Mouse (Mus musculus) adrenal gland, postnatal 25 days (tissue): ENCODE data around the gene Tmeff1. TPM values are rescaled to one million over a fixed set of nuclear protein-coding genes. Genes with fewer than 3 reads are reported as not detected.
A peak's percentile ranks its signal among the peaks of the same experiment; 100 is the strongest.

Experiments used
- DNase-seq: peaks from one replicate; pipeline ENCODE4 v3.0.0; 2021; ENCODE audit warnings: mixed read lengths
- total RNA-seq: library from RNA; stranded (reverse); gene quantifications from 2 replicates; pipeline ENCODE4 v1.2.3, GENCODE M21; 2021

Tmeff1 gene
- total RNA-seq, 1 experiment from 2014 or later = 11.1 TPM

DNA sequence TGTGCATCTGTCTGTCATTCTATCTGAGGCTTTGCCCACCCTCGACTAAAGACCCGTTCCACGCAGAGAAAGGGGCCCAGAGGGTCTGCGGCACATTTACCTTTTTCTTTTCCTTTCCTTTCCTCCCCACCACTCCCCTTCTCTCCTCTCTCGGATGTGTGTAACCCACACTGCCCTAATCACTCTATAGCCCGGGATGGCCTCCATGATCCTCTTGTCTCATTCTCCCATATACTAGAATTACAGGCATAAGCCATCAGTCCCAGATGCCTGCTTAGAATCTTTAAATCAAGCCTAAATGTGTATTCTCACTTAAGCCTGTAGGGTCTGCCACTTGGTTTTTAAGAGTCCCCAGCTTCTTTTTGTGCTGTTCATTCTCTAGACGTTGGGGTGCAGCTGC is 8.6 kb upstream of the Tmeff1 start:
- DNase-seq = no peak

DNA sequence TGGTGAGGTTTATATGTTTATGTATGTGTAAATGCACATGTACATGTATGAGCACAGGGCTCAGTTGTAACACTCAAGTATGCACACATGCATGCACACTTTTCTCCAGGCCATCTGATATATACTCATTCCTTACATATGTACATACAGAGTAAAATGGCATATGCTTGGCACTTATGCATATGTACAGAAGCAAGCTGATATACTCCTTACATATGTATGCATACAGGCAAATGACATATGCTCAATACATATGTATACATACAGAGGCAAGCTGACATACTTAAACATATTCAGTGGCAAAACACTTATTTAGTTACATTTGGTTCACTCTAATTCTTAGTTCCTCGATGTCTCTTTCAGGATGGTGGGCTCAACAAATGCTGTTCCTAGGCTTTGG is 7.1 kb upstream of the Tmeff1 start:
- DNase-seq = no peak

DNA sequence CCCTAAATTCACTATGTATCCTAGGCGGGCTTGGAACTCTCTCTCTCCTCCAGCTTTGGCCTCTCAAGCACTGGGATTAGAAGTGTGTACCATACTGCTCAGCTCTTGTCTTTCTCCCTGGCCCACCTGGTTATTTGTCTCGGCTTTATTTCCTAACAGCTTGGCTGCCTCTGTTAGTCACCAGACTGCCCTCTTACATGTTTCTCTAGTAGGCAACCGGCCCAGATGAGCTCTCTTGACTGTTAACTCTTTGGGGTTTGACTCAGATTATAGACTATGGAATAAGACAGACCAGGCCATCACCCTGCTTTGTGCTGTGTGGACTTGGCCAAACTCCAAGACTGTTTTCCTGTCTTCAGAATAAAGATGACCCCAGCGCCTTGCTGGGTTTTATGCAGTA is 6.6 kb upstream of the Tmeff1 start:
- no peak for DNase-seq

GRCm38 (mm10) chr4:48579475-48580110 is 5.4 kb upstream of the Tmeff1 start:
- peak; percentile 12 for DNase-seq

DNA sequence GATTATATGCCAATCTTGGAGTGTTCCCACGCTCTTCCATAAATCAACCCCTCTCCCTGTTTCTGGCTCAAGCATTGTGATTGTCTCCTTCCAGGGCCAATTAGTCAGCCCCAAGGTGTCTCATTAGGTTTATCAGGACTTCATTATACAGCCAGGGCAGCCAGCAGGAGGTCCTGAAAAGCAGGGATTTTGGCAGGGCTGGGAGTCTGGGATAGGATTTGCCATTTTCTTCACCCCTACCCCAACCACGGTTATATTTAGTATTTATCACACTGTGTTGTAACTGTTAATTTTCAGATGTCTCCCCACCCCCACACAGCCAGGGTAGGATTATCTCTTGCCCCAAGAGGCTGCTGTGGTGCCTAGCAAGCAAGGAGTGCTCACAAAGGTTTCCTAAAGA is 3.8 kb upstream of the Tmeff1 start:
- DNase-seq = no peak

DNA sequence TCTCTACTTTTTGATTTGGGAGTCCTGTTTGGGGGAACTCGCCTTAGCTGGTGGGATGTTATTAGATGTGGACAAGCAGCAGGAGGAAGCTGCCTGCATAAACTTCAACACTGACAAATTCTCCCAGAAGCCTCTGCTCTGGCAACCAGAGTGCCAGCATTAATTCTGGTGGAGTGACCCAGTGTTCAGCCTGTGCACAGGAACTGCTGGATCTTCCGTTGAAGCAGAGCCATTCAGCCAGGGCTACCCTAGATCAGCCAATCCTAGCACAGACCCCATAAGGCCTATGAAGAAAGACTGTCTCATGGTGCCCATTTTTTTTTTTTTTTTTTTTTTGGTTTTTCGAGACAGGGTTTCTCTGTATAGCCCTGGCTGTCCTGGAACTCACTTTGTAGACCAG is 3.0 kb upstream of the Tmeff1 start:
- DNase-seq = no peak

DNA sequence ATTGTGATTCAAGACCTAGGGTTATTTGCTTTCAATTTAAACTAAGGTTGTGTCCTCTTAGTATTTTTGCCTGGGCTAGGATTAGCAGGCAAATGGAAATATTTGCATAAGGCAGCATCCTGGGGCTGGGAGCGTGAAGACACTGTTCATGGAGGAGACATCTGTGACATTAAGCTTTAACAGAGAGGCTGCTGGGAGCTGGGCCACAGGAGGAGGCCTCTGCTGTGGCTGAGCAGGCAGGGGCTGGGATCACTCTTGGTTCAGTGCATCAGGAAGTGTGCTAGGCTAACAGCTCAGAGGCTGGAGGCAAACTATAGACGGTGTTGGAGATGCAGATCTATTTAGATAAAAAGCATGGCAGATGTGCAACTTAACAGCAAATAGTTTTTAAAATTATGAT is 2.0 kb upstream of the Tmeff1 start:
- no peak for DNase-seq

DNA sequence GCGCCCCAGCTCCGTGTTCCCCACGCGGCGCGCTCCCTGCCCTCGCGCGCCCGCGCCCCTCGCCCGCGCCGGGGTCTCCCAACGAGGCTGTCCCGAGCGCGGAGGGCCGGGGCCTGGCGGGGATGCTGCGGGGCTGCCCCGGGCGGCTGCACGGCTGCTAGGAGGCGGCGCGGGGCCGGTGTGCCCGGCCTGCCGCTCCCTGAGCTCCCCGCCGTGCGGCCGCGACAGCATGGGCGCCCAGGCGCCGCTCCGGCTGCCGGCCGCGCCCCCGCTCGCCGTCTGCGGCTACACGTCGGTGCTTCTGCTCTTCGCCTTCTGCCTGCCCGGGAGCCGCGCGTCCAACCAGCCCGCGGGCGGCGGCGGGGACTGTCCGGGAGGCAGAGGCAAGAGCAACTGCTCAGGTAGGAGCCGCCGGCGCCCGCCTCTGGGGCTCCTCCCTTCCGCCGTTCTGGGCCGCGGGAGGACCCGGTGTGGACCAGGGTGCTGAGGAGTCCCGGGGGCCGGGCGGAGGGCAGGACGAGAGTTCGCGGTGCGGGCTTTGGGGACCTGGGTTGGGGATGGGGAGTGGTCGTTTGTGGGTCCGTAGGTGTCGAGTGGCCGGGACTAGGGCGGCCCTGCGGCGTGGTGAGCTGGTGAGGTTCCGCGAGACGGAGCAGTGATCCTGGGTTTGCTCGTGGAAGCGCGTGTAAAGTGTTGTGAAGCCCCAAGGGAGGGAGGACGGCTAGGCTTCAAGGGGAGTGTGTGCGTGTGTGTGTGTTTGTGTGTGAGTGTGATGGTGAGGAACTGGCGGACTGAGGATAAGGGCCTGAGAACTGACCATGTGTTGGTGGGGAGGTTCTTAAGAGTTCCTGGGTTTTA is 496 bp downstream of the Tmeff1 start:
- peak; percentile 60 for DNase-seq

- no peak for DNase-seq
These were observed 1.3 kb downstream of the Tmeff1 start for GRCm38 (mm10) chr4:48586099-48586821.

- no peak for DNase-seq
These were observed 2.6 kb downstream of the Tmeff1 start for GRCm38 (mm10) chr4:48587526-48587925.

DNA sequence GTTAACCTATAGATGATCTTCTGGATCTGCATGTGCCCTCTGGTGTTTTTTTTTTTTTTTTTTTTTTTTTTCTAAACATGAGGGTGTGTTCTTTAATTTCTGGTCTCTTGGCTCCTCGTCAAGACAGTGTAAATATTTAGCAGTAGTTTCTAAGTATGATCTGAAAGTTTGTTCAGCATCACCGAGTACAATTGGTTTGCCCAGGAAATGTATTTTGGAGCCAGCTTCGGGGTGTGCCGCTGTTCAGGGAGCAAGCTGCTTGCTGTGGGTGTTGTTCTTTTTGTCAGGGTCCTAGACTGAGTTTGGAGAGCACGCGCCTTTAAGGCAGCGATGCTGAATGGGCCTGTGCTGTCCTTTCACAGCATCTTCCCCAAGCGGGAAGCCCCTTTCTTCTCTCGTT is 3.6 kb downstream of the Tmeff1 start:
- DNase-seq = no peak

DNA sequence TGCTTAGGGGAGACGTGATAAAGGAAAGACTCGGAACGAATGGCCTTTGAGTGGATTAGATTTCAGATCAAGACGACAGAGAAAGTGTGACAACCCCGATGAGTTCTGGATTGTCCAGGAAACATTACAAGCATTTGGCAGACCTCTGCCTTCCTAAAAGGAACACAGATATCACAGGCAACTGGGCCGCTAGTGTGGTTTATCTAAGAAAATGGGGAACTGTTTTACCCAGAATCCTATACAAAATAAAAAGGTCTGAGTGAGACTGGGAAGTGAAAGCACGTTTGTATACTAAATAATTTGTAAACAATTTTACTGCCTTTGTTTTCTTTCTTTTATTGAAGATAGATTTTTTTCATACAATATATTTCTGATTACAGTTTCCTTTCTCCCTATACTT is 5.9 kb downstream of the Tmeff1 start:
- DNase-seq = no peak

GRCm38 (mm10) chr4:48591390-48591789 is 6.4 kb downstream of the Tmeff1 start:
- DNase-seq = no peak

DNA sequence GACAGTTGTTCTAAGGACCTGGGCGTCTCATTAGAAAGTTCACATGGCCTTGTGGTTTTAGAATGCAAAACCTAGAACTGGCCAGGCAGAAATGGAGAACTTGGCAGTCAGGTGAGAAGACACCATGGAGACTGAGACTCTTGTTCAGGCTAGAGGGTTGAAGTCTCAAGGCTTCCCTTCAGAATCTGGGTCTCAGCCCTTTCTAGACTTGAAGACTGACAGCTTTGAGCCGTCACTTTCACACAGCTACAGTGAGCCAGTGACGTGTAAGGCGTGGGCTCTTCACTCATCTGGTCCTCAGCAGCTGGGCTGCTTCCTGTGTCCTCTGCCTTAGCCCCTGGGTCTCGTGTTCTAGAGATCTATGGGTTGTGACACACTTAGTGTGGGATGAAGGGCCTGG is 7.4 kb downstream of the Tmeff1 start:
- no peak for DNase-seq

DNA sequence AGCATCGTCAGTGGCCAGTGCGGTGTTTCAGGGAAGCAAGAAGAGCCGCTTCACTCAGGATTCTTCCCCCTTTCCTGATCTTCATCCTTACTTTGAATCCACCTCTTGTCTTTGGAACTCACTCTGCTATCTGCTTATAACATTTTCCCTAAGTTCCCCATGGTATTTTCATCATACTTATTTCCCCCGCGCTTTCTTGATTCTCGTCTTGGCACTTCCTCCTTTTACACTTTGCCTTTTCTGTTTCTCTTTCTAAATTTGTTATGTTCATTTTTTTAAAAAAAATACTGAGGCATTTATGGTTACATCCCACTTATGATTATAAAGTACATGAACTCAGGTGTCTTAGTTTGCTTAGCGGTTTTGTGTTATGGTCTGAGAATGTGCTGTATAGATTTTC is 7.9 kb downstream of the Tmeff1 start:
- DNase-seq = no peak

DNA sequence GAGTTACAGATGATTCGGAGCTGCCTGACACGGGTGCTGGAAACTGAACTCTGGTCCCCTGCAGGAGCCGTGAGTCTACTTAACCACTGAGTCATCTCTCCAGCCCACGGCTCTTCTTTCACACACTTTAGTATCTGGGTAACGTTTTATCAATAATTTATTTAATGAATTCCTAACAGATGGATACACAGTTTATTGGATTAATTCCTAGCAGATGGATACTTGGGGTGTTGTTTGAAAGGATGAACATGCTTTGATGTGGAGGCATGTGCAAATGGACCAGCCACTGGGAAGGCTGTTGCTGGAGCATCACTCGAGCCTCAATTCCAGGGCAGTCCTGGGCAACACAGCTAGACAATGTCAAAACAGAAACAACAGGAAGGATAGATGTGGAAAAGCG is 11.1 kb downstream of the Tmeff1 start:
- DNase-seq = no peak

DNA sequence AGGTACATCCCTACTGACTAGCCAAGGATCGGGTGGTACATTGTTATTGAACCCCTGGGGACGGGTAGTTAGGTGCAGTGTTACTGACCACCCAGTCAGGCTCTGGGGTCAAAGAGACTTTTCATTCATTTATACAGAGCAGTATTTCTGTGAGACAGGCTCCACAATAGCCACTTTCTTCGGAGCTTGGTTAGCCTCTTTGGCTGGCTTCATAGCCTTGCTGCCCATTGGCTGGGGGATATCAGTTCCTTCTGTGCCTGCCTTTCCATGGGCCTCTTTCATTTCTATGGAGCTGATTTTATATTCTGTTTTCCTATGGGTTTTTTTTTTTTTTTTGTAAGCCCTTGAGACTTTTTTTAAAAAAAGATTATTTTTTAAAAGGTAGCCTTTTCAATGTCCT is 20.7 kb downstream of the Tmeff1 start:
- DNase-seq = no peak

GRCm38 (mm10) chr4:48609485-48609884 is 24.5 kb downstream of the Tmeff1 start:
- DNase-seq = no peak

GRCm38 (mm10) chr4:48610251-48610650 is 25.3 kb downstream of the Tmeff1 start:
- no peak for DNase-seq

- no peak for DNase-seq
These were observed 30.5 kb downstream of the Tmeff1 start for GRCm38 (mm10) chr4:48615483-48615882.

DNA sequence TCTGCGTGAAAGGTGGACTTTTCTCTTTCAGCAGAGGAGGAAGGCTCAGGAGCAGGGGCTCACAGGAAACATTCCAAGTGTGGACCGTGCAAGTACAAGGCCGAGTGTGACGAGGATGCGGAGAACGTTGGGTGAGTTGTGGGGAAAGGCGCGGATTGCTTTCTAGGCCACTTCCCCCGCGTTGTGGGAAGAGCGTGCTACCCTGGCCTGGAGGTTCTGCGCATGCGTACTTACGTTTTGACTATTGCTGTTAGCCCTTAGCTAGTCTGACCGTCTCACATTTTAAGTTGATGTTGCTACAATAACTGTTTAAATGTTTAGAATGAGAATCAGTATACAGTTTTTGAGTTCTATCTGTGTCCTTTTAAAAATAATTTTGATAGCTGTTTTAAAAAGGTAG is 32.2 kb downstream of the Tmeff1 start:
- DNase-seq = no peak

DNA sequence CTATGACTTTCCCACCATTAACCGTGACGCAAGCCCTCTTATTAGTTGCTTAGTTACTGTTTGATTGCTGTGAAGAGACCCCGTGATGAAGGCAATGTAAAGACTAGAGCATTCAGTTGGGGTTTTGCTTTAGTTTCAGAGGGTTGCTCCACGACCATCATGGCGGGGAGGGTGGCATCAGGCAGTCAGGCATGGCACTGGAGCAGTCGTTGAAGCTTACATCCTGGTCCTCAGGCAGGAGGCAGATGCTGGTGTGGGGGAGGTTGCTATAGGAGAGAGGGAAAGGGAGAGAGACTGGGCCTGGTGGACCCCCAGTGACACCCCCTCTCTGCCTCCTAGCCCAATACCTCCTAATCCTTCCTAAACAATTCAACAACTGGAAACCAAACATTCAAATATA is 35.1 kb downstream of the Tmeff1 start:
- DNase-seq = no peak

DNA sequence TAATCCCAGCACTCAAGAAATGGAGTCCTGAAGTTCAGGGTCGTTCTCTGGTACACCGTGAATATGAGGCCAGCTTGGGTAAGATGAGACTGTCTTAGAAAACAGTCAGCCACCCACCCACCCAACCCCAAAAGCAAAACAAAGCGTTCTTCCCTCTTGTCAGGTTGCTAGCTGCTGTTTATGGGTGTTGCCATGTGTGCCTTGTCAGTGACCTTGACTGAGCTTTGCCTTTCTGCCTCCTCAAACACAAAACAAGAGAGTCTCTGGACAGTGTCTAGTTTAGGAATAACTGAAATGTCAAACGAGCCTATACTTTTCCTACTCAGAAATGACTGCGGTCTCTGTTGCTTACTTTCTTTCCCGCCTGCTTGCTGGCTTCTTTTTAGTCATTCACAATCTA is 37.3 kb downstream of the Tmeff1 start:
- DNase-seq = no peak
